Mouse (Mus musculus) forebrain, postnatal 0 days (tissue): ENCODE results near the gene Gm21680. TPM values are rescaled to one million over a fixed set of nuclear protein-coding genes. Genes with fewer than 3 reads are reported as not detected.
"Not testable (repeated sequence)": the region's sequence is repeated elsewhere in the genome, so short reads cannot be mapped to it uniquely, and the experiment has no call there.

Source experiments
- ATAC-seq: fragments of 200-750 bp; cut with Nextera tagmentation; 2 replicates; pipeline ENCODE4 v1.8.0; 2017; ENCODE audit warnings: mild to moderate bottlenecking, moderate library complexity
- DNase-seq: peaks from one replicate; pipeline ENCODE4 v3.0.0-alpha.2; 2015
- H3K27ac ChIP-seq: fragments of 300-500 bp; sonication (generic); 2 replicates; pipeline ENCODE4 v1.5.1; 2014; ENCODE audit warnings: low read depth, mild to moderate bottlenecking, antibody characterized with exemption, low read length, moderate library complexity, mixed read lengths
- H3K27me3 ChIP-seq: fragments of 300-500 bp; sonication (generic); 2 replicates; pipeline ENCODE4 v1.6.1; 2014; ENCODE audit warnings: mild to moderate bottlenecking, low read length, mixed read lengths; ENCODE audit not compliant: insufficient read depth
- H3K36me3 ChIP-seq: fragments of 300-500 bp; sonication (generic); 2 replicates; pipeline ENCODE4 v1.6.1; 2014; ENCODE audit warnings: mild to moderate bottlenecking, moderate library complexity; ENCODE audit not compliant: insufficient read depth
- H3K4me1 ChIP-seq: fragments of 300-500 bp; sonication (generic); 2 replicates; pipeline ENCODE4 v1.6.1; 2014; ENCODE audit warnings: antibody characterized with exemption; ENCODE audit not compliant: insufficient read depth
- H3K4me2 ChIP-seq: fragments of 300-500 bp; sonication (generic); 2 replicates; pipeline ENCODE4 v1.6.1; 2014; ENCODE audit warnings: low read depth, mild to moderate bottlenecking, moderate library complexity
- H3K4me3 ChIP-seq: fragments of 300-500 bp; sonication (generic); 2 replicates; pipeline ENCODE4 v1.5.1; 2014; ENCODE audit warnings: low read depth, low read length, mixed read lengths
- H3K9ac ChIP-seq: fragments of 300-500 bp; sonication (generic); 2 replicates; pipeline ENCODE4 v1.6.1; 2014; ENCODE audit warnings: mild to moderate bottlenecking
- H3K9me3 ChIP-seq: fragments of 300-500 bp; sonication (generic); 2 replicates; pipeline ENCODE4 v1.6.1; 2016; ENCODE audit warnings: low read length
- CTCF ChIP-seq: sonication (generic); IDR thresholded peaks from 2 replicates; pipeline ENCODE4 v1.5.1; 2016; ENCODE audit warnings: antibody characterized with exemption, control low read depth, low read depth
- WGBS: fragments of 180-500 bp; shearing (Covaris S2); extraction: QIAGEN DNeasy Blood & Tissue Kit; methylation state at CpG from one replicate; pipeline ENCODE4 v1.1.7; 2014; 5-methylcytosine and 5-hydroxymethylcytosine counted together
- polyA plus RNA-seq: library from polyadenylated mRNA; unstranded; fragments of >200 nt; fragmentation: Nextera tagmentation; extraction: Ambion mirVana; gene quantifications from 2 replicates; pipeline ENCODE4 v1.2.1, GENCODE M21; 2015
- total RNA-seq: library from RNA; depleted of rRNA; stranded (reverse); fragments of >200 nt; gene quantifications from 2 replicates; pipeline ENCODE4 v1.2.3, GENCODE M21; 2014; rRNA removed

Gm21680 gene
- total RNA-seq (not detected in 2 replicates), polyA plus RNA-seq (0.07 TPM in 1 of 2 replicates, not detected in the other)

GRCm38 (mm10) chr5:25972563-25972962, at the start of gene Gm21680:
Gene Gm21680 (minus strand): TSS chr5:25972663.
- DNase-seq, H3K4me2 ChIP-seq, H3K4me1 ChIP-seq, H3K9ac ChIP-seq, H3K27ac ChIP-seq, H3K36me3 ChIP-seq, H3K9me3 ChIP-seq, H3K27me3 ChIP-seq, ATAC-seq, H3K4me3 ChIP-seq: not testable (repeated sequence)
- WGBS = no CpG with 5 or more reads among the region's 2 CpGs

- not testable (repeated sequence) for H3K27me3 ChIP-seq, H3K4me1 ChIP-seq, H3K9ac ChIP-seq, H3K27ac ChIP-seq, H3K4me3 ChIP-seq, H3K36me3 ChIP-seq, H3K9me3 ChIP-seq, ATAC-seq, DNase-seq
- WGBS = 69% methylated on average over 6 of the region's 7 CpGs
- peak overlapping the region; percentile 53 for H3K4me2 ChIP-seq
These were observed 35.2 kb upstream of the Gm21680 start for GRCm38 (mm10) chr5:26007697-26008096.

- 23% methylated on average over 45 of the region's 45 CpGs for WGBS
- not testable (repeated sequence) for H3K4me1 ChIP-seq, H3K27me3 ChIP-seq, H3K9me3 ChIP-seq, H3K27ac ChIP-seq, H3K36me3 ChIP-seq
- Histone ChIP-seq H3K4me3 (peak overlapping the region; percentile 26), H3K9ac (peak overlapping the region; percentile 50), H3K4me2 (peak overlapping the region; percentile 53)
- ATAC-seq (peak; percentile 90), DNase-seq (peak; percentile 59)
- TF ChIP-seq CTCF = peak; percentile 42
These were observed 34.7 kb upstream of the Gm21680 start for GRCm38 (mm10) chr5:26006937-26007695.

- not testable (repeated sequence) for H3K27me3 ChIP-seq, H3K36me3 ChIP-seq, H3K4me3 ChIP-seq, H3K9ac ChIP-seq, DNase-seq, ATAC-seq, H3K4me1 ChIP-seq, H3K9me3 ChIP-seq, H3K4me2 ChIP-seq, H3K27ac ChIP-seq
- 82% methylated on average over 1 of the region's 2 CpGs for WGBS
These were observed 32.2 kb upstream of the Gm21680 start, which contains the start of gene Gm1979 for GRCm38 (mm10) chr5:26004698-26005097. Gene Gm1979 (minus strand): TSS chr5:26004798.

- not testable (repeated sequence) for ATAC-seq, H3K36me3 ChIP-seq, H3K4me3 ChIP-seq, DNase-seq, H3K9me3 ChIP-seq, H3K4me2 ChIP-seq, H3K4me1 ChIP-seq, H3K27me3 ChIP-seq, H3K9ac ChIP-seq, H3K27ac ChIP-seq
- no CpG with 5 or more reads among the region's 3 CpGs for WGBS
These were observed 16.1 kb upstream of the Gm21680 start, which contains the start of gene Gm21698 for GRCm38 (mm10) chr5:25988550-25988949. Gene Gm21698 (minus strand): TSS chr5:25988650.

GRCm38 (mm10) chr5:25957050-25957449, 15.4 kb downstream of the Gm21680 start:
- WGBS = 78% methylated on average over 16 of the region's 17 CpGs
- not testable (repeated sequence) for H3K27me3 ChIP-seq, H3K9me3 ChIP-seq, H3K9ac ChIP-seq, DNase-seq, H3K27ac ChIP-seq, H3K4me3 ChIP-seq, H3K36me3 ChIP-seq, H3K4me1 ChIP-seq, ATAC-seq
- H3K4me2 ChIP-seq = peak overlapping the region; percentile 30

- 43% methylated on average over 29 of the region's 32 CpGs for WGBS
These were observed 15.9 kb downstream of the Gm21680 start for GRCm38 (mm10) chr5:25956611-25957010.

GRCm38 (mm10) chr5:25954317-25954716, 18.1 kb downstream of the Gm21680 start, which contains the start of gene Gm21671:
Gene Gm21671 (minus strand): TSS chr5:25954417.
- not testable (repeated sequence) for H3K4me2 ChIP-seq, H3K9me3 ChIP-seq, ATAC-seq, DNase-seq, H3K27me3 ChIP-seq, H3K36me3 ChIP-seq, H3K4me3 ChIP-seq, H3K4me1 ChIP-seq, H3K27ac ChIP-seq, H3K9ac ChIP-seq
- WGBS = 78% methylated on average over 2 of the region's 2 CpGs

More at GRCm38 (mm10) chr5:25956611-25957010, 15.9 kb downstream of the Gm21680 start:
- not testable (repeated sequence) for H3K36me3 ChIP-seq, H3K4me3 ChIP-seq, H3K27me3 ChIP-seq, H3K27ac ChIP-seq, H3K9ac ChIP-seq, DNase-seq, H3K9me3 ChIP-seq, H3K4me1 ChIP-seq
- peak overlapping the region; percentile 30 for H3K4me2 ChIP-seq
- ATAC-seq = peak; percentile 68

- not testable (repeated sequence) for H3K36me3 ChIP-seq, H3K4me1 ChIP-seq, H3K4me2 ChIP-seq, H3K9me3 ChIP-seq, H3K4me3 ChIP-seq, H3K27me3 ChIP-seq, ATAC-seq, H3K27ac ChIP-seq, DNase-seq, H3K9ac ChIP-seq
- WGBS = 85% methylated on average over 2 of the region's 2 CpGs
These were observed 27.1 kb downstream of the Gm21680 start for GRCm38 (mm10) chr5:25945391-25945790.

GRCm38 (mm10) chr5:25942281-25942680, 30.2 kb downstream of the Gm21680 start, which contains the start of gene Gm21663:
Gene Gm21663 (minus strand): TSS chr5:25942381.
- not testable (repeated sequence) for H3K4me2 ChIP-seq, H3K27me3 ChIP-seq, ATAC-seq, DNase-seq, H3K27ac ChIP-seq, H3K9ac ChIP-seq, H3K4me1 ChIP-seq, H3K9me3 ChIP-seq, H3K4me3 ChIP-seq, H3K36me3 ChIP-seq
- WGBS = 56% methylated on average over 2 of the region's 2 CpGs
